Mouse (Mus musculus) hindbrain, embryonic 16.5 days (tissue): ENCODE results near the gene Efs. TPM values are rescaled to one million over a fixed set of nuclear protein-coding genes. Genes with fewer than 3 reads are reported as not detected.
"Not testable (repeated sequence)": the region's sequence is repeated elsewhere in the genome, so short reads cannot be mapped to it uniquely, and the experiment has no call there.

Source experiments
- ATAC-seq: fragments of 200-750 bp; cut with Nextera tagmentation; 2 replicates; pipeline ENCODE4 v1.8.0; 2017; ENCODE audit warnings: moderate TSS enrichment, moderate library complexity
- H3K27ac ChIP-seq: fragments of 300-500 bp; sonication (generic); 2 replicates; pipeline ENCODE4 v1.5.1; 2014; ENCODE audit warnings: low read depth, mild to moderate bottlenecking, control low read depth, low read length, moderate library complexity
- H3K27me3 ChIP-seq: fragments of 300-500 bp; sonication (generic); replicated peaks from 2 replicates; pipeline ENCODE4 v1.6.1; 2014; ENCODE audit warnings: low read length; ENCODE audit not compliant: control insufficient read depth, insufficient read depth
- H3K36me3 ChIP-seq: fragments of 300-500 bp; sonication (generic); 2 replicates; pipeline ENCODE4 v1.6.1; 2014; ENCODE audit warnings: mild to moderate bottlenecking, low read length, moderate library complexity, mixed read lengths; ENCODE audit not compliant: control insufficient read depth, insufficient read depth
- H3K4me1 ChIP-seq: fragments of 300-500 bp; sonication (generic); 2 replicates; pipeline ENCODE4 v1.6.1; 2014; ENCODE audit warnings: low read depth, low read length; ENCODE audit not compliant: control insufficient read depth, insufficient read depth
- H3K4me2 ChIP-seq: fragments of 300-500 bp; sonication (generic); 2 replicates; pipeline ENCODE4 v1.6.1; 2014; ENCODE audit warnings: mild to moderate bottlenecking, low read length, control low read depth, moderate library complexity
- H3K4me3 ChIP-seq: fragments of 300-500 bp; sonication (generic); 2 replicates; pipeline ENCODE4 v1.5.1; 2014; ENCODE audit warnings: mild to moderate bottlenecking, low read length, control low read depth, moderate library complexity
- H3K9ac ChIP-seq: fragments of 300-500 bp; sonication (generic); 2 replicates; pipeline ENCODE4 v1.6.1; 2014; ENCODE audit warnings: low read depth, mild to moderate bottlenecking, control low read depth, low read length, moderate library complexity
- H3K9me3 ChIP-seq: fragments of 300-500 bp; sonication (generic); 2 replicates; pipeline ENCODE4 v1.6.1; 2014; ENCODE audit warnings: mild to moderate bottlenecking, low read length, moderate library complexity; ENCODE audit not compliant: control insufficient read depth
- WGBS: fragments of 180-500 bp; shearing (Covaris S2); extraction: QIAGEN DNeasy Blood & Tissue Kit; methylation state at CpG from one replicate; pipeline ENCODE4 v1.1.7; 2014; 5-methylcytosine and 5-hydroxymethylcytosine counted together
- polyA plus RNA-seq: library from polyadenylated mRNA; unstranded; fragments of >200 nt; fragmentation: Nextera tagmentation; extraction: Ambion mirVana; gene quantifications from 2 replicates; pipeline ENCODE4 v1.2.1, GENCODE M21; 2015

Gene Efs
- polyA plus RNA-seq, 1 experiment from 2014 or later: 14.2 TPM

DNA sequence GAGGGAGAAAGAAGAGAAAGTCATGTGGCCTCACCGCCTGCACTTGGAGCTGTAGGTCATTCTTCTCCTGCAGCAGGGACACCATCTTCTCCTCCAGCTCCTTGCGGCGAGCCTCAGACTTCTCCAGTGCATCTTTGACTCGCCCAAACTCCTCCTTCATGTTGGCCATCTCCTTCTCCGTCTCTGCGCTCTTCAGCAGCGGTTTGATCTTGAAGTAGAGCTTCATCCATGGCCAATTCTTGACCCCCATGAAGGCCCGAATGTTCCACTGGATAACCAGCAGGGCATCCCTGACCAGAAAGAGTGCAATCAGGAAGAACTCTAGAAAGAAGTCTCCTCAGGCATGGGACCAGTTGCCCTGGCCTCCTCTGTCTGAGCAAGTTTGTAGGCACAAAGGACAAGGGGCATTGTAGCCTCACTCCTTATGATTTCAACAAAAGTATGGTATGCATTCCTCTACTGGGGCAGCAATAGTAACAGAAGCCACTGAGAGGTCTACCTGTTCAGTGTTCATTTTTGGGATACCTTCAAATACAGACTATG is 27.8 kb upstream of the Efs start:
- Histone ChIP-seq H3K4me1 (no peaks in the 10 kb centered on the region), H3K4me3 (no peak overlapping the region), H3K27ac (no peak overlapping the region), H3K4me2 (no peak overlapping the region), H3K9me3 (no peaks in the 10 kb centered on the region), H3K27me3 (no peaks in the 10 kb centered on the region), H3K9ac (no peak overlapping the region), H3K36me3 (no peaks in the 10 kb centered on the region)
- 94% methylated on average over 8 of the region's 8 CpGs for WGBS
- no peak for ATAC-seq

- Histone ChIP-seq H3K4me2 (no peak overlapping the region), H3K36me3 (no peaks in the 10 kb centered on the region), H3K4me1 (no peaks in the 10 kb centered on the region), H3K9me3 (no peaks in the 10 kb centered on the region), H3K27me3 (no peaks in the 10 kb centered on the region), H3K9ac (no peak overlapping the region), H3K27ac (no peak overlapping the region), H3K4me3 (no peak overlapping the region)
- no peak for ATAC-seq
- WGBS: 90% methylated on average over 6 of the region's 6 CpGs
These were observed 25.7 kb upstream of the Efs start for GRCm38 (mm10) chr14:54951587-54951986.

- no peaks in the 10 kb centered on the region for H3K4me1 ChIP-seq
- no peak overlapping the region for H3K27ac ChIP-seq
- ATAC-seq: no peak
- H3K4me3 ChIP-seq: no peak overlapping the region
- H3K9me3 ChIP-seq: no peaks in the 10 kb centered on the region
- no peaks in the 10 kb centered on the region for H3K36me3 ChIP-seq
- WGBS: 64% methylated on average over 12 of the region's 12 CpGs
- H3K27me3 ChIP-seq: no peaks in the 10 kb centered on the region
- no peak overlapping the region for H3K4me2 ChIP-seq
- H3K9ac ChIP-seq: no peak overlapping the region
These were observed 24.6 kb upstream of the Efs start for GRCm38 (mm10) chr14:54950493-54950892.

- no peak for ATAC-seq
- Histone ChIP-seq H3K27me3 (no peaks in the 10 kb centered on the region), H3K36me3 (no peaks in the 10 kb centered on the region), H3K4me3 (no peak overlapping the region), H3K27ac (no peak overlapping the region), H3K4me1 (no peaks in the 10 kb centered on the region), H3K9me3 (no peaks in the 10 kb centered on the region), H3K9ac (no peak overlapping the region), H3K4me2 (no peak overlapping the region)
- 87% methylated on average over 9 of the region's 9 CpGs for WGBS
These were observed 22.9 kb upstream of the Efs start for GRCm38 (mm10) chr14:54948781-54949180.

GRCm38 (mm10) chr14:54947008-54947407 is 21.1 kb upstream of the Efs start:
- not testable (repeated sequence) for H3K9ac ChIP-seq, H3K27ac ChIP-seq, H3K4me1 ChIP-seq, H3K9me3 ChIP-seq, H3K4me2 ChIP-seq, ATAC-seq, H3K27me3 ChIP-seq, H3K36me3 ChIP-seq, H3K4me3 ChIP-seq
- WGBS: 82% methylated on average over 10 of the region's 11 CpGs

DNA sequence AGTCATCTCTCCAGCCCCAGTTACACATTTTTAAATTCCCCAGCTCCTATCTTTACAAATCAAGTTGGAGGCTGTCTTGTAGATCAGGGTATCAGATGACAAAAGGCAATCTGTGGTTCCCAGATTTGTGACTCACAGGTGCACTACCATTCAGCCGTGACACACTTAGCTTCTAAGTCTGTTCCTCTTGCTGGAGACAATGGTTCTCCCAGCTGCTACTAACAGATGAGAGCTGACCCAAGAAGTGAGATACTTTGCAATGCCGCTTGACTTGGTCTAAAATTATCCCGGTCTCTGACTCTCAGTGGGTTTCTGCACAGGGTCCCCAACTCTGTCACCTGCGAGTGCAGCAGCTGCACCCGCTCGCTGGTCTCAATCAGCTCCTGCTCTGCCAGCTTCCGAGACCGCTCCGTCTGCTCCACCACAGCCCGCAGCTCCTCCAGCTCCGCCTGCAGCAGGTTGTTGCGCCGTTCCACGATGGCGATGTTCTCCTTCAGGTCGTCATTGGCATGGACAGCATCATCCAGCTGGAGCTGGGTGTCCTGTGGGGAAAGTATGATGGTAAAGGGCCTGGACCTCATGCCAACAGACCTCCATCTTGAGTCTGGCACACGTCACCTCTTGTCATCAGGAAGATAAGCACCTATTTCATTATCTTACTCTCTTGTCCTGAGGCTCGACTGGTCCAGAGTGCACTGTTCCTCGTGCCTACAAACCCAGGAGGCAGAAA is 20.2 kb upstream of the Efs start:
- no peaks in the 10 kb centered on the region for H3K36me3 ChIP-seq
- WGBS: 82% methylated on average over 19 of the region's 19 CpGs
- H3K9me3 ChIP-seq: no peaks in the 10 kb centered on the region
- H3K4me1 ChIP-seq: no peaks in the 10 kb centered on the region
- no peak overlapping the region for H3K9ac ChIP-seq
- no peak overlapping the region for H3K4me3 ChIP-seq
- no peaks in the 10 kb centered on the region for H3K27me3 ChIP-seq
- H3K4me2 ChIP-seq: no peak overlapping the region
- ATAC-seq: no peak
- H3K27ac ChIP-seq: no peak overlapping the region

DNA sequence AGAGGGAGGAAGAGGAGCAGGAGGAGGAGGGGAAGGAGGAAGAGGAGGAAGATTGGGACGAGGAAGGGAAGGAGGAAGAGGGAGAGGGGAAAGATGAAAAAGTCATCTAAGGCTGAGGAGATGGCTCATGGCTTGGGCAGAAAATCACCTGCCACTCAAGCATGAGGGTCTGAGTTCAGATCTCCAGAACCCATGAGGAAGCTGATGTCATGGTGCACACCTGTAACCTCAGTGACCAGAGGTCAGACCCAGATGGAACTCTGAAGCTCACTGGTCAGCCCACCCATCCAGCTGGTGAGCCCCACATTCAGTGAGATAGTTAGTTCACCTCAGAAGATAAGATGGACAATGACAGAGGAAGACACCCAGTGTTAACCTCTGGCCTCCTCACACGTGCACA is 19.0 kb upstream of the Efs start:
- Histone ChIP-seq H3K27me3 (no peaks in the 10 kb centered on the region), H3K4me2 (no peak overlapping the region), H3K9ac (no peak overlapping the region), H3K9me3 (no peaks in the 10 kb centered on the region), H3K4me1 (no peaks in the 10 kb centered on the region), H3K4me3 (no peak overlapping the region), H3K27ac (no peak overlapping the region), H3K36me3 (no peaks in the 10 kb centered on the region)
- 78% methylated on average over 2 of the region's 2 CpGs for WGBS
- no peak for ATAC-seq

GRCm38 (mm10) chr14:54943971-54944370 is 18.0 kb upstream of the Efs start:
- WGBS: 96% methylated on average over 7 of the region's 7 CpGs
- Histone ChIP-seq H3K9me3 (no peaks in the 10 kb centered on the region), H3K4me3 (no peak overlapping the region), H3K4me1 (no peaks in the 10 kb centered on the region), H3K36me3 (no peaks in the 10 kb centered on the region), H3K9ac (no peak overlapping the region), H3K4me2 (no peak overlapping the region), H3K27me3 (no peaks in the 10 kb centered on the region; the same call in 1 of the 2 replicates), H3K27ac (no peak overlapping the region)
- ATAC-seq: no peak

- no peak overlapping the region for H3K27ac ChIP-seq
- no peak overlapping the region for H3K9ac ChIP-seq
- no peaks in the 10 kb centered on the region for H3K4me1 ChIP-seq
- WGBS: 86% methylated on average over 8 of the region's 8 CpGs
- ATAC-seq: no peak
- H3K27me3 ChIP-seq: no peaks in the 10 kb centered on the region; the same call in 1 of the 2 replicates
- H3K4me2 ChIP-seq: no peak overlapping the region
- no peaks in the 10 kb centered on the region for H3K9me3 ChIP-seq
- no peak overlapping the region for H3K4me3 ChIP-seq
- no peaks in the 10 kb centered on the region for H3K36me3 ChIP-seq
These were observed 16.6 kb upstream of the Efs start for GRCm38 (mm10) chr14:54942479-54942878.
